Mouse (Mus musculus) forelimb bud, embryonic 11.5 days (tissue): ENCODE data around the gene Mga.

Experiments used
- DNase-seq: peaks from one replicate; pipeline ENCODE4 v3.0.0-alpha.2; 2012; ENCODE audit warnings: low read depth, low spot score

Gene Mga

GRCm38 (mm10) chr2:119987441-119987840, 90.4 kb downstream of the Mga start:
- no peak for DNase-seq

DNA sequence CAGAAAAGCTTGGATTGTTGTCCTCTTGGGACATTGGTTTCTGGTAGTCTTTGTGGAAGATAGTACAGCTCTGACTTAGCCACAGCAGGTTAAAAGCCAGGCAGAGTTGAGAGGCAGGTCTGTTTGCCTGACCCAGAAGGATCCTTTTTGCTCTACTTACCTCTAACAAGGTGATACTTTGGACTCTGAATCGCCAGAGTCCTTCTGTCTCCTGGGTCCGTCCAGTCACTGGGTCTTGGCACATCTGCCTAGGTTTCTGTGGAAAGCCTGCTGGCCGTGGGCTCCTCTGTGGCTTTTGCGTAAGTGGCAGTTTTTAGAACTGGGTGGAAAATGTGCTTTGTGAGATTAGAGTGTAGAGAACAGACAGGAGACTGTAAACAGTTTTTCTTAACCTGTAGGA, 91.9 kb downstream of the Mga start:
- no peak for DNase-seq

GRCm38 (mm10) chr2:119990881-119991280, 93.9 kb downstream of the Mga start:
- DNase-seq: no peak

- DNase-seq: no peak
Observed at GRCm38 (mm10) chr2:119992349-119992748, 95.3 kb downstream of the Mga start.

DNA sequence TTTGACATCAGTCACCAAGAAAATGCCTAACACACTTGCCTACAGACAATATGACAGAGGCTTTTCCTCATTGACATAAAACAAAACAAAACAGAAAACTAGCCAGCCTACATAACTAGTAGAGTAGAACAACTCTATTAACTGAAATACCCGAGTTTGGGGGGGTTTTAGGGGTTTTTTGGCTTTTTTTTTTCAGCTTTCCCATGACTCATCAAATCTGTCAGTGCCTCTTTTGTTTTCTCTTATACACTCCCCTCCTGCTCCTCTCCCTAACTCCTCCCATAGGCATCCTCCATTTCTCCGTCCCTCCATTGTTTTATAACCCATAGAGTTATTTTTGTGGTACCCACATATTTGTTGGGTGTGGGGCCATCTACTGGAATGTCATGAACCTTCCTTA, 96.5 kb downstream of the Mga start:
- no peak for DNase-seq

DNA sequence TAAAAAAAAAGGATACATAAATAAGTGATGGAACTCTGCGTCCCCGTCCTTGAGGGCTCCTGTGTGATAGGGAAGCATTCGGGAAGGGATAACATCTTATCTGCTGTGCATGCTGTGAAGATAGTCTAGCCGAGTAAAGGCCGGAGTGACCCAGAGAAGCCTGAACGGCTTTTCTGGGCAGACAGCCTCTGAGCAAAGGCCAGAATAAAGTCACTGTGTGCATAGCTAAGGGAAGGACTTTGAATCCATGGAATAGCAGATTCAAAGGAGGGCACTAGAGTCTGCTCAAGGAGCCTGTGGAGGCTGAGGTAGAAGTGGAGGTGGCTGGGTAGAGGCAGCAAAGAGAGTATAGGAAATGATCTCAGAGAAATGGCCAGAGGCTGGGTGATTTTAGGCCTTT, 97.8 kb downstream of the Mga start:
- DNase-seq: no peak

GRCm38 (mm10) chr2:119995391-119996281, 98.6 kb downstream of the Mga start:
- peak; percentile 51 for DNase-seq

DNA sequence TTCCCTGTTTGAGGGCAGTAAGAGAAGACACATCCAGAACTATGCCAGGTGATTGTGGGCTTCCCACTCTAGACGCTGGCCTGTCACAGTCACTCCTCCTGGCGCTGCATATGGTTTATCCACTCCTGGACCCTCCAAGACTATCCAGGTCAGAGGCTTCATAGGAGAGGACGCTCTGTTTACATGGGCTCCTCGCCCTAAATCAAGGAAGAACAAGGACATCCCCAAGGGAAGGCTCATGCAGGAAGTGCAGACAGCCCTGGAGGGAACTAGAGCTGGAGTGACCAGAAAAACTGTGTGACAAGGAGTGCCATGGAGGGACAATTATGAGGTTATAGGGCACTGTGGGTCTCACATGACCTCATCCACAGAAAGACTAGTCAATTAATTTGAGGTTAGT, 100.3 kb downstream of the Mga start:
- no peak for DNase-seq

DNA sequence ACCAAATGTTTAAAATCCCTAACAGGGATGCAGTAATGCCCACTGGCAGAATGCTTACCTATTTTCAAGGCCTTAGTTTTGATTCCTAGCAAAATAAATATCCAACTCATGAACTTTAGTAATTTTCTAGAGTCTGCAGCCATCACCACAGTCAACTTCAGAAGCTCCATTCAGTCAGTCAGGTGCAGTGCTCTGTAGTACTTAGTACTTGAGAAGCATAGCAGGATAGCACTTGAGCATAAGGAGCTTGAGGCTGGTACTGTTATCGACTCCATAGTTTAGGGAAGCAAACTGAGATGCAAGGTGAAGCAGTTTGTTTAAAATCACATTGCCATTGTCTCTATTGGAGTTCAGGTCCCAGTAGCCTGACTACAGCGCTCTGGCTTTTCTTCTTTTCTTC, 102.7 kb downstream of the Mga start:
- DNase-seq: no peak

- DNase-seq: no peak
Observed at GRCm38 (mm10) chr2:120000882-120001584, 104.0 kb downstream of the Mga start.

- no peak for DNase-seq
Observed at GRCm38 (mm10) chr2:120001956-120002355, 104.9 kb downstream of the Mga start.

GRCm38 (mm10) chr2:120003970-120004369, 106.9 kb downstream of the Mga start:
- no peak for DNase-seq

GRCm38 (mm10) chr2:120006696-120007095, 109.7 kb downstream of the Mga start:
- DNase-seq: no peak

DNA sequence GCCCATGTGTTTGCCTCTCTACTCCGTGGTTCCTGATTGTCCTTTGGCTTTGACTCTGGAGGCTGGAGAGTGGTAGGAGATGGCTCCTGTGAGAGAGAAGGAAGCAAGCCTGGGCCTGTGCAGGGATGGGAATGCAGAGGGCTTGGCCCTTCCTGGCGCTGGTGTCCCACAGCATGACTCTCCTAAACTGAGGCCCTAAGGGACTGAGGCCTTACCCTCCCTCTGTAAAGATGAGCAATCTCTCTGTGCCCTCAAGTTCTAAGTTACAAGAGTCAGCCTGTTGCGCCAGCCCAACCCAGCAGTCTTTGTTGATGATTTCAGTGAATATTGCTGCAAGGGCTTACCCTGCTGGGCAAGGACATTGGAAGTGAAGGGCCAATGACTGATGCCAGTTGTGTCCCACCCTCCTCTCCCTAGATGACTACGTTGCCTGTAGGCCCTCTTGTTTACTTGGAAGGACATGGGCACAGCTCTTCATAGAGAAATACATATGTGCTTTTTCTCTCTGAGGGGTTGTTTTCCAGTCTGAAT, 110.7 kb downstream of the Mga start:
- no peak for DNase-seq

GRCm38 (mm10) chr2:120008672-120009071, 111.6 kb downstream of the Mga start:
- DNase-seq: no peak

- peak; percentile 65 for DNase-seq
Observed at GRCm38 (mm10) chr2:120011462-120012200, 114.6 kb downstream of the Mga start.

- DNase-seq: no peak
Observed at GRCm38 (mm10) chr2:120012924-120013323, 115.9 kb downstream of the Mga start.

DNA sequence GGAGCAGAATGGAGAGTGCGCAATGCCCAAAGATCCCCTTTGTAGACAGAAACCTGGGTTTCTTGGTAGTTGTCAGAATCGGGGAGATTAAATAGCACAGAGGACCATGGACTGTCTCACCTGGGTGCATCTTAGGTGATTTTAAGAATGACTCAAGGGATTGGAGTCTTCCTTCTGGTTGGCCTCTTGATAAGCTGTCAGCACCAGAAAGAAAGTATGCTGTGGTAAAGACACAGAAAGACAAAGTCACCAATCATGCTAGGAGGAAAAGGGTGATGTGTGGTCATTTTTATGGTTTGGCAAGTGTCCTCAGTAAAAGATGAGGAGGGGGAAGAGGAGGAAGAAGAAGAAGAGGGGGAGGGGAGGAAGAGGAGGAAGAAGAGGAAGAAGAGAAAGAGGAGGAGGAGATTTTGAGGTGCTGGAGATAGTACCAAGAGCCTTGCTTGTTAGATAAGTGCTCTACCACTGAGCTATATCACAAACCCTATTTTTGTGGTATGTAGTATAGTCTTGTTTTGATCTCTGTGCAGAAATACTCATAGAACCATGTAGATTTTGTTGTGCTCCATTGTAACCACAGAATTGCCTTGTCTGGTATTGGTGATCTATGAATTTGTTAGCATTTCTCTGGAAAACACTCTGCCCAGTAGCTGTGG, 116.9 kb downstream of the Mga start:
- DNase-seq: no peak

- no peak for DNase-seq
Observed at GRCm38 (mm10) chr2:120015882-120016281, 118.9 kb downstream of the Mga start.

- DNase-seq: no peak
Observed at GRCm38 (mm10) chr2:120017599-120017998, 120.6 kb downstream of the Mga start.
